Mouse (Mus musculus): ENCODE measurements around the gene Slc25a41.

DNA sequence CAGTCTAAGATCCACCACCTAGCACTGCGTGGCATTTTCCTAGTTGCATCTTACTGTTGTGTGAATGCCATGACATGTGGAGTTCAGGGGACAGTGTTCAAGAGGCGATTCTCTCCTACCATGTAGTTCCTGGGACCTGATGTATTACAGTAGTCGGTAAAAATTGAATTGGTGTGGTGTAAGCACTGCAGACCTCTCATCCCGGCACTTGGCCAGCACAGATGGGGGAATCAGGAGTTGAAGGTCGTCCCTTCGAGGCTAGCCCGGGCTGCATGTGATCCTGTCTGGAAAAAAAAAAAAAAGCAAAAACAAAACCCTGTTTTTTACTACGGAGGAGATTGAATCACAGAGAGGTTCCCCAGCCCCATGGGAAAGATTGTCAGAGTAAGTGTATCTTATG is 46.4 kb downstream of the Slc25a41 start:
- TF ChIP-seq POLR2A (IDR thresholded peaks at IDR 0.05; ENCODE audit: borderline replicate concordance, control insufficient read depth, low read depth, low read length): no peak
- no peak for TF ChIP-seq CTCF (IDR thresholded peaks at IDR 0.05; ENCODE audit: control insufficient read depth, insufficient read depth, low read length)
